Comparison of ENCODE assay signal across 8 mouse cellular contexts in the genomic region with DNA sequence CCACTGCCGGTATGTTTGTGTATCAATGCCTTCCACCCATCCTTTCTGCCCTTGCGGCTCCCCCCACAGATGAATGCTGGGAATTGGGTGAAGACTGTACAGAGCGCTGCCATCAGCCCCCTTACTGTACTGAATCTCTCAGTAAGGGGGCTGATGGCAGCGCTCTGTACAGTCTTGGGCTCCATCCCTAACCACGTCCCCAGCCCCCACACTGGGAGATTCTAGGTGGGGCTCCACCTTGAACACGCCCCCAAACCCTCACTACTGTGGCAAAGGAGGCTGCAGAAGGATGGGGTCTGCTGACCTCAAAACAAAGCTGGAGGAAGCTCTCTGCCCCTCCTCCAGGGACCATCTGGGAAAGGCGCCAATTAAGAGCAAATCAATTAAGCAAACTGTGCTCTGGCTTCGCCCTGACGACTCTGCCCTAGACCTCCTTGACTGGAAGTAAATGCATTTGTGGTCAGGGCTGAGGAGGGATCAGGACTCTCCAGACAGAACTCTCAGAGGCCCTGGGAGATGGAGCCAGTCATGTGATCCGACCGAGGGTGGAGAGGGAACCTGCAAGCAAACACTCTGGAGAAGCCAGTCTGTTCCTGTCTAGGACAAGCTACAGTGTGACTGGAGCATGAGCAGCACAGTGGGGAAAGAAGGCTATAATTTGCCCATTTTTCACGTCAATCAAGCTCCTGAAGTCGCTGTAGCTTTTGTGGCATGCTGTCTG. TPM values are rescaled to one million over a fixed set of nuclear protein-coding genes. Genes with fewer than 3 reads are reported as not detected.
A peak's percentile ranks its signal among the peaks of the same experiment; 100 is the strongest.
DNase-seq lines count a peak whose midpoint lies in the region; ATAC-seq lines count a peak whose summit lies in the region.
"Had no signal": no experiment of that assay in that cellular context is flagged by ENCODE, and none has a peak within 500 bp of the region (broad histone marks: within the 10 kb centered on the region; RNA-seq: fewer than 3 reads in every experiment).

No protein-coding gene starts in this region.

- H3K27me3 ChIP-seq in megakaryocyte, embryonic 14.5 days (replicated peaks) = peaks cover 82% of the 10 kb centered on the region
- peaks cover 32% of the 10 kb centered on the region for H3K27me3 ChIP-seq in forebrain, embryonic 12.5 days
- H3K27me3 ChIP-seq in limb, embryonic 13.5 days = peaks cover 59% of the 10 kb centered on the region

- peak overlapping the region; percentile 87 for H3K27ac ChIP-seq in forebrain, embryonic 12.5 days
- H3K27ac ChIP-seq in limb, embryonic 13.5 days = no peak overlapping the region; the same call in 1 of the 2 replicates

- peaks cover 46% of the 10 kb centered on the region for H3K9me3 ChIP-seq in megakaryocyte, embryonic 14.5 days
- H3K9me3 ChIP-seq in forebrain, embryonic 12.5 days = 0 out of 2 replicates have a peak, but pooled peaks cover 3% of the 10 kb centered on the region
- H3K9me3 ChIP-seq in limb, embryonic 13.5 days = peaks cover 13% of the 10 kb centered on the region

- ATAC-seq in megakaryocyte, adult 5-6 weeks (ENCODE audit: poor library complexity, severe bottlenecking) = no peak
- peak; percentile 80 for ATAC-seq in forebrain, embryonic 12.5 days (ENCODE audit: low FRiP score)
- ATAC-seq in limb, embryonic 13.5 days (ENCODE audit: low FRiP score, low read depth) = peak; percentile 45; the same call in 1 of the 2 replicates

- H3K36me3 ChIP-seq in megakaryocyte, embryonic 14.5 days (replicated peaks; ENCODE audit: low read length) = no peaks in the 10 kb centered on the region
- no peaks in the 10 kb centered on the region for H3K36me3 ChIP-seq in forebrain, embryonic 12.5 days (replicated peaks)
- no peaks in the 10 kb centered on the region for H3K36me3 ChIP-seq in limb, embryonic 13.5 days

- H3K4me2 ChIP-seq in forebrain, embryonic 12.5 days = peak overlapping the region; percentile 11
- peak overlapping the region; percentile 30 for H3K4me2 ChIP-seq in limb, embryonic 13.5 days (replicated peaks)

- DNase-seq in testis, postnatal 10 days (ENCODE audit: low spot score) = peak; percentile 56
- no peak for DNase-seq in cerebellum, adult 9-11 months
- DNase-seq in frontal cortex, postnatal 10 days (ENCODE audit: low spot score in 2 of 2) = no peak

- H3K9ac ChIP-seq in forebrain, embryonic 12.5 days = peak overlapping the region; percentile 29; the same call in 1 of the 2 replicates
- H3K9ac ChIP-seq in limb, embryonic 13.5 days = no peak overlapping the region

- 11% methylated on average over 13 of the region's 13 CpGs for WGBS in forebrain, embryonic 12.5 days
- WGBS in limb, embryonic 13.5 days = 10% methylated on average over 13 of the region's 13 CpGs

- peaks cover 19% of the 10 kb centered on the region for H3K4me1 ChIP-seq in megakaryocyte, embryonic 14.5 days
- H3K4me1 ChIP-seq in forebrain, embryonic 12.5 days = peaks cover 29% of the 10 kb centered on the region
- peaks cover 20% of the 10 kb centered on the region for H3K4me1 ChIP-seq in limb, embryonic 13.5 days

- H3K4me3 ChIP-seq in megakaryocyte, embryonic 14.5 days (replicated peaks) = peak overlapping the region; percentile 42
- no peak overlapping the region for H3K4me3 ChIP-seq in forebrain, embryonic 12.5 days (replicated peaks)
- H3K4me3 ChIP-seq in limb, embryonic 13.5 days = no peak overlapping the region

RNA-seq across cellular contexts. Expression of a gene that starts 3.6 kb away (rescaled TPM):
- polyA plus RNA-seq in megakaryocyte, embryonic 14.5 days (2012; ENCODE audit: insufficient read depth, low replicate concordance) = 0.22 TPM in 1 of 2 replicates, not detected in the other
- total RNA-seq in megakaryocyte, adult 5-6 weeks (2015) = not detected in 2 replicates
- not detected in 2 replicates for total RNA-seq in megakaryocyte, adult 5-6 weeks (2017)
- polyA plus RNA-seq in forebrain, embryonic 12.5 days (2016; fragmentation: Nextera tagmentation; extraction: Ambion mirVana) = not detected in 2 replicates
- not detected in 2 replicates for polyA plus RNA-seq in limb, embryonic 13.5 days (2015; fragmentation: Nextera tagmentation; extraction: Ambion mirVana)
- total RNA-seq: heart, postnatal 10 days had no signal

RNA-seq across cellular contexts. Expression of a gene that starts 38.3 kb away (rescaled TPM):
- 2.6 and 23.3 TPM in 2 replicates for polyA plus RNA-seq in megakaryocyte, embryonic 14.5 days (2012; ENCODE audit: insufficient read depth, low replicate concordance)
- 0.71 and 1.2 TPM in 2 replicates for total RNA-seq in megakaryocyte, adult 5-6 weeks (2015)
- 0.44 and 0.49 TPM in 2 replicates for total RNA-seq in megakaryocyte, adult 5-6 weeks (2017)
- 0.87 and 1.4 TPM in 2 replicates for polyA plus RNA-seq in forebrain, embryonic 12.5 days (2016; fragmentation: Nextera tagmentation; extraction: Ambion mirVana)
- polyA plus RNA-seq in limb, embryonic 13.5 days (2015; fragmentation: Nextera tagmentation; extraction: Ambion mirVana) = 2.5 and 2.6 TPM in 2 replicates

RNA-seq across cellular contexts. Expression of a gene that starts 39.6 kb away (rescaled TPM):
- polyA plus RNA-seq in megakaryocyte, embryonic 14.5 days (2012; ENCODE audit: insufficient read depth, low replicate concordance) = 24.6 and 26.9 TPM in 2 replicates
- 18.1 and 18.6 TPM in 2 replicates for total RNA-seq in megakaryocyte, adult 5-6 weeks (2015)
- total RNA-seq in megakaryocyte, adult 5-6 weeks (2017) = 17.3 and 52.6 TPM in 2 replicates
- polyA plus RNA-seq in forebrain, embryonic 12.5 days (2016; fragmentation: Nextera tagmentation; extraction: Ambion mirVana) = 330 and 331 TPM in 2 replicates
- 100 and 106 TPM in 2 replicates for polyA plus RNA-seq in limb, embryonic 13.5 days (2015; fragmentation: Nextera tagmentation; extraction: Ambion mirVana)
